Mouse (Mus musculus) spleen, adult 2 months (tissue): ENCODE results near the gene Mrpl52.

Experiments used
- CTCF ChIP-seq: fragments of 200-500 bp; IDR thresholded peaks from 2 replicates; pipeline ENCODE4 v1.5.1; 2011; ENCODE audit warnings: mild to moderate bottlenecking, inconsistent platforms; ENCODE audit not compliant: insufficient read depth, insufficient read length, insufficient replicate concordance; ENCODE audit errors: extremely low read depth
- POLR2A ChIP-seq: fragments of 200-500 bp; IDR thresholded peaks from 2 replicates; pipeline ENCODE4 v1.6.1; 2011; ENCODE audit warnings: low read depth, low read length, inconsistent platforms

DNA sequence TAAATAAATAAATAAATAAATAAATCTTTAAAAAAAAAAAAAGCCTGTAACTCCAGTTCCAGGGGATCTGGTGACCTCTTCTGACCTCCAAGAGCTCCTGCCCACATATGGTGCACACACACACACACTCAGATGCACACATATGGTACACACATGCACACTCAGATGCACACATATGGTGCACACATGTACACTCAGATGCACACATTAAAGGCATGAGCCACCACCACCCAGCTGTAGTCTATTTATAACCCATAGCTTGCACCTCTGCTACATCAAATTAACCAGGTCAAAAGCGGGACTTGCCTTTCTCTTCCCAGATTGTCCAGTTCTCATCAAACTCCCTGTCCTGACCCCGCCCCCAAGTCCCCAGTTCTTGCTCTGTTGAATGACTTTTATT lies 5.7 kb upstream of the Mrpl52 start:
- TF ChIP-seq CTCF (no peak), POLR2A (no peak)
